Mouse (Mus musculus) gonadal fat pad, adult 2 months (tissue): ENCODE results near the gene Tcn2. TPM values are rescaled to one million over a fixed set of nuclear protein-coding genes. Genes with fewer than 3 reads are reported as not detected.
A peak's percentile ranks its signal among the peaks of the same experiment; 100 is the strongest.
"Not testable (repeated sequence)": the region's sequence is repeated elsewhere in the genome, so short reads cannot be mapped to it uniquely, and the experiment has no call there.

Experiments used
- DNase-seq: peaks from one replicate; pipeline ENCODE4 v3.0.0-alpha.2; 2012; ENCODE audit warnings: low read depth
- polyA plus RNA-seq: library from polyadenylated mRNA; depleted of rRNA; stranded (reverse); fragments of >200 nt; gene quantifications from 2 replicates; pipeline ENCODE4 v1.2.3, GENCODE M21; 2012; rRNA removed

Gene Tcn2
- polyA plus RNA-seq, result 151 and 176 TPM in 2 replicates

GRCm38 (mm10) chr11:3931511-3932211, at the start of gene Tcn2:
TSS of gene Tcn2 (minus strand) at chr11:3932159.
- peak; percentile 71 for DNase-seq

DNA sequence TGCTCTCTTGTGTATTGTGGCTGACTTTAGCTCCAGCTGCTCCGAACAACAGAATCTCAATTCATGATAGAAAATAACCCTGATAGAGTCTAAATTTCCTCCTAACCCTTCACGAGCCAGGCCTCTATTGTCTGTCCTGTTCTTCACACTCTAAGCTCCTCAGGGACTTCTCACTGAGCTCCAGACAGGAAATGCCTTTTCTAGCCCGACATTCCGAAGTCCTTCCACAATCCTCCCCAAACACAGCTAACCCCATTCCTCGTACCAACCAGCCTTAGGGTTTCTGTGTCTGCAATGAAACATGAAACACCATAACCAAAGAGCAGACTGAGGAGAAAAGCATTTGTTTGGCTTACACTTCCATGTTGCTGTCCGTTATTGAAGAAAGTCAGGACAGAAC, 49.6 kb upstream of the Tcn2 start:
- DNase-seq, result no peak

- no peak for DNase-seq
Measured at GRCm38 (mm10) chr11:3978421-3978820, 46.5 kb upstream of the Tcn2 start.

- no peak for DNase-seq
Measured at GRCm38 (mm10) chr11:3976678-3977077, 44.7 kb upstream of the Tcn2 start, which contains the start of gene 4930556J24Rik. TSS of gene 4930556J24Rik (minus strand) at chr11:3976778.

DNA sequence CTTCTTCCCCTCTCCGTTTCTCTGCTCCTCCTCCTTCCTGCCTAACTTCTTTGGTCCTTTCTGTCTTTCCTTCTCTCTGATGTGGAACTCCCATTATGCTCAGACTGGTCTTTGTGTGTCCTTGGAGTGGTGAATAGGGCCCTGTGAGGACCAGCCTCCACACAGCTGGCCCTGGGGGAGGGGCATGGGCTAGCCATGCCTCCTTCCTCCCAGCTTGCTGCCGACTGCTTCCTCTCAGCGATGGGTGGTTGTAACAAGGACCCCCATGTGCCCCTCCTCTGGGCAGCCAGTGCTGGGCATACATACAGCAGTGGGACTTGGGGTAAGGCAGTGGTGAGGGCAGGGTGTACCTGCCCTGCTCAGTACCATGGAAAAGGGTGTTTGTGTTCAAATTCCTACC, 42.4 kb upstream of the Tcn2 start:
- DNase-seq, result no peak

- DNase-seq, result no peak
Measured at GRCm38 (mm10) chr11:3973081-3973480, 41.1 kb upstream of the Tcn2 start.

DNA sequence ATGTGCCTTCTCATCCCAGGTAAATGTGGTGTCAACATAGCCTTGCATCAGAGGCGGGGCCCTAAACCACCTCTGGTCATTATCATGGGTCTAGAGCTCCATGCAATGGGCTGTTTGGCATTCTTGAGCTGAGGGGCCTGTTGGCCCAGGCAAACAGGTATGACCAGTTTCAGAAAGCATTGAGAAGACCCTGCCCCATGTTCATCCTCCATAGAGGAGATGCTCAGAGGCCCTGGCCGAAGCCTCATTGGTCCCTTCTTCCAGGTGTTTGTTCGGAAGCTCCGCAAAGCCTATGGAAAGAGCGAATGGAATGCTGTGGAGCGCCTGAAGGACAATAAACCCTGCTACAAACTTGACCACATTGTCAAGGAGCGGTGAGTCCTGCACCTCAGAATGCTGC, 38.4 kb upstream of the Tcn2 start:
- DNase-seq, result no peak

- no peak for DNase-seq
Measured at GRCm38 (mm10) chr11:3969837-3970236, 37.9 kb upstream of the Tcn2 start.

DNA sequence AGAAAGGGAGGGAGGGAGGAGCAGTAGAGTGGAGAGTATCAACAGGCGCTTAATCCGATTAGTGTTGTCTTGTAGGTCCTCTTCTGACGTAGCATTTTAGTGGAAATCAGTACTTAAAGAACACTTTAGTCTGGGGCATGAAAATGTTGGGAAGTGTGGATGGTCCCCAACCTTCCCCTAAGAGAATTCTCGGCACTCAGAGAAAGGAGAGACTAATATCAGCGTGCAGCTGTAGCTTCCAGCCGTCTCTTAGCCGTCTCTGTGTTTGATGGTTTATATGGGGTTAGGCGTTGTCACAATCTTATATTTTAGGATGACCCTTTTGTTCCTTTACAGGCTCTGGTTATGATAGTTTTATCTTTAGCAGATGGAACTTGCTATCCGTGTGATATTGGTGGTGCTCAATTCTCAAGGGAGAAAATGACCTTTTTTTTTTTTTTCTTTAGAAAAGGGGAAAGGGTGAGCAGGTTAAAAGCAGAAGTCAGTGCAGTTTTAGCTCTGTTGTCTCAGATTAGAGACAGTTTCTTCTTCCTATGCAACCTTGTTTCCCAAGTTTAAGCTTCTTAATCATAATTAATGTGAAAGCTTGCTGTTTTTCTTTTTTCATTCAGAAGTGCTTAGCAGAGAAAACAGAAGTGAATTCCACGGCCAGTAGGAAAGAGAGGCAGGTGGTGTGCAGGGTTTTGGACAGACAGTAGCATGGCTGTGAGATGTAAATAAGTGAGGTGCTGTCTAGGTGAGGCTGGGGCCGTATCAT, 32.6 kb upstream of the Tcn2 start:
- DNase-seq, result no peak

DNA sequence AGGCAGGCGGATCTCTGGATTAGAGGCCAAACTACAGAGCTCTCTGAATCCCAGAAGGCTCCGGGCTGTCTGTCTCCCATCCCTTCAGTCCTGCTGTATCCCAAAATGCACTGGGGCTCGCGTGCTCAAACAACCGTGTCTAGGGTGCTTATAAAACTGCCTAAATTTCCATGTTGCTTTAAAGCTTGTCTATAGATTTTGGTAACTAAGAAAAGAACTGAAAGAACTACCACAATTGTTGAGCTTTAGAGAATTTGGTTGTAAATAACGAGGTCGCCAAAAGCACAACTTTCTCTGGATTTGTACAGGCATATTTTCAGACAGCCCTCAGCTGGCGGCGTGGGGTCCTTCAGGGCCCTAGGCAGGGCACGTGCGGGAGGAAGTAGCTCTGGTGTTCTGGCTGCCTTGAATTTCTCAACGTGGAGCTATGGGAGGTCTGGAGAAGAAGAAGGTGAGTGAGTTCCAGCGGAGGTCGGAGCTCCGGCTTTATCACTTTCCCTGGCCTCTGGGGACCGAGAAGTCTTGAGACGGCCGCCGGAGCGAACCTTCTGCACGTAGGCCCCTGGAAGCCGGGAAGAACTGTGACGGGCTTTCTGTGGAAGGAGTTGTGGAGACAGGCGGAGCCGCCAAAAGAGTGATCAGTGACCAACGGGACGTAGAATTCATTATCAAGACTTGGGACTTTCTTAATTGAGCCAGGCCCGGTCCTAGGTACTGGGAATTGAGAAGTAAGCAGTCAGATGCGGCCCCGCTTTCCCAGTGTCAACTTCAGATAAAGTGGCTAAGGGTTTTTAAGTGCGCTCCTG, 31.9 kb upstream of the Tcn2 start, which contains the start of gene Pes1:
Pes1 (plus strand) TSS at position 366 of the 806 bp plus-strand sequence.
- DNase-seq, result peak; percentile 45

DNA sequence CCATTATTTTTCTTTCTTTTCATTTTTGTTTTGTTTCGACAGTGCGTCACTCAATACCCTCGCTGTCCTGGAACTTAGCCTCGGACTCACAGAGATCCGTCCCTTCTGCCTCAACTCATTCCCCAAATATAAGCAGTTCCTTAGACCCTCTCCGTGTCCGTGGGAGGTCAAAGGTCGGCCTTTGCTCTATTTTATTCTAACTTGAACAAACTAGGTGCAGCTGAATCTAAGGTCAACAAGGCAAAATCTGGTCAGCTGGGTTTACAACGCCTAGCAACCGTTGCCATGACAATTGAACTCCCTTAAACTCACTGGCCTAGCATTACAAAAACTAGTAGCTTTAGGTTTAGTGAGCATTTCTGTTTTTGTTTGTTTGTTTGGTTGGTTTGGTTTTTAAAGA, 31.2 kb upstream of the Tcn2 start:
- DNase-seq, result no peak

DNA sequence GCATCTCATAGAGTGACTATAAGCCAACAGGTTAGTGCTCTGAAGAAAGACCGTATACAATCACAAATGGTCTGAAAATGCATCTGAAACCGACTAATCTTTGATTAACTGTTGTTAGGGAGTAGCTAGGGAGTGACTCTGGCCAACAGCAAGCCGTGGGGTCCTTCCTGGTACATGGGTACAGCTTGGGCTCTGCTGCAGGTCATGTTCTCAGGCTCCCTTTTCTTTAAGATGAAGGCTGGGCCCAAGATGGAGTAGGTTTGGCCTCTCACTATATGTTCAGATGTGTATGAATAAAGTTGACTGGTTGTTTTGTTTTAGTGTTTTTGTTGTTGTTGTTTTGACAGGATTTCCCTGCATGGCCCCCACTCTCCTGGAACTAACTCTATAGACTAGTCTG, 29.8 kb upstream of the Tcn2 start:
- no peak for DNase-seq

GRCm38 (mm10) chr11:3960901-3961300, 28.9 kb upstream of the Tcn2 start:
- no peak for DNase-seq

DNA sequence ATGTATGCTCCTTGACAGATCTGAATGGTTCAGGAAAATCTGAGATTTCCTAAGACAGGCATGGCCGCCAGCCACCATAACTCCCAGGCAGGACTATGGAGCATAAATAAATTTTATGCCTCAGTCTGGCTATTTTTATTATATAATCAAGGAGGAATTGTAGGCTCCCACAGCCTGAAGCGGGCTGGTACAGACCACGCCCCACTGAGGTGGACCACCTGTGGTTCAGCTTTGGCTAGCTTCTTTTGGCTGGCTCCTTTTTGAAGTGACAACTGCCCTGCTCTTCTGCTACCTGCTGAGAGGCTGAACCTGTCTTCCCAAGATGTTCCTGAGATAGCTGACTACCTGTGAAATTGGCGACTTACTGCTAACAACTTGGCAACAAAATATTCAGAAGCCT, 23.4 kb upstream of the Tcn2 start:
- DNase-seq, result not testable (repeated sequence)

GRCm38 (mm10) chr11:3954876-3955275, 22.9 kb upstream of the Tcn2 start:
- not testable (repeated sequence) for DNase-seq

DNA sequence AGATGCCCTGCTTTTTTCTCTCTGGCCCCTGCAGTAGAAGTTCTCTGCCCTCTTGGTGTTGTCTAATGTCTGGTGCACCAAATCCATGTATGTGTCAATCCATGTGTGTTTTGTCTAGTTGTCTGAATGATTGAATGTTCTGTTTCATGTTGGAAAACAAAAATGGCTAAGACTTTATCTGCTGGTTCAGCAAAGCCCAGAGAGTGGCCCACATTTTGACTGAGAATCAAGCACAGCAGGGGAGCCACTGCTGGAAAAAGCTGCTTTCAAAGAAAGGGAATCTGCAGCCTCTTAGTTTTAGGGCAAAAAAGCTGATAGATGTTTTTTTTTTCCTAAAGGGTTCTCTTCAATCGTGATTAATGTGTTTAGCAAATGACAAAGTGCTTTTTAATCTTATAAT, 14.4 kb upstream of the Tcn2 start:
- no peak for DNase-seq

GRCm38 (mm10) chr11:3941371-3941770, 9.4 kb upstream of the Tcn2 start:
- DNase-seq, result no peak

DNA sequence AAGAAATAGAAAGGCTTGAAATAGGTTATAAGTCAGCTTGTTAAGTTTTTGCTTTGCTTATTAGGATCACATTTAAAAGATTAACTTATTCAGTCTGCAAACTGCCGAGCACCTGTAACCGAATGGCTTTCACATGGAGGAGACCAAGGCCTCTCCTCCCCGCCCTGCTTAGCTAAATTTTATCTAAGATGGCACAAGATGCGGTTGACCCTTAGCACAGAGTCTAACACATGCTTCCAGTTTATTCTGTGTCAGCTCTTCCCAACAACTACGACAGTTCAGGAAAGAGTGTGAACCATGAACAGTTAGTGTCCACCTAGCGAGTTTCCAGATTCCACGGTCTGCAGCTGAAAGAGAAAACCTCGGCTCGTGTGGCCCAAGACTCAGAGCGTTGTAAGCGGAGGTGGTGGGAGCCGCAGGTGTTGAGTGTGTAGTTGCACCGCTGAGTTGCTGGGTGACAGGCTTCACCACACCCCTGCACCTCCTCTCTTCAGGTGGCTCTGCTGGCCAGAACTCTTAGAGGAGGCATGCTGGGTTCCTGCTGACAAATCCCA, 5.4 kb upstream of the Tcn2 start:
- DNase-seq, result no peak

DNA sequence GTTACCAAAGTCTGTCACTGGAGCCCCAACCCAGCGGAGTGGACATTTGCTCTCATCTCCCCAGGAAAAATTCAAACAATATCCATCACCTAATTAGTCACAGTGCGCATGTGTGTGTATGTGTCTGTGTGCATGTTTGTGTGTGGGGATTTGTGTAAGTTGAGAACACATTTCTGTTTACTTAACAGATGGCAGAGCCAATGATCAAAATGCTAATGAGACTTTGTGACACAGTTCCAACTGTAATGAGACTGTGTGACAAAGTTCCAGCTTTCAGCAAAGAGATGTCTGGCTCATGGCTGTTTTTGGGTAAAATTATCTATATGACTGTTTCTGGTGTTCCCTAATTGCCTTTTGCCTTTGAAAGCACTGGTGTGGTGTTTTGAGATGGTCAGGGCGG, 4.4 kb upstream of the Tcn2 start:
- DNase-seq, result no peak

DNA sequence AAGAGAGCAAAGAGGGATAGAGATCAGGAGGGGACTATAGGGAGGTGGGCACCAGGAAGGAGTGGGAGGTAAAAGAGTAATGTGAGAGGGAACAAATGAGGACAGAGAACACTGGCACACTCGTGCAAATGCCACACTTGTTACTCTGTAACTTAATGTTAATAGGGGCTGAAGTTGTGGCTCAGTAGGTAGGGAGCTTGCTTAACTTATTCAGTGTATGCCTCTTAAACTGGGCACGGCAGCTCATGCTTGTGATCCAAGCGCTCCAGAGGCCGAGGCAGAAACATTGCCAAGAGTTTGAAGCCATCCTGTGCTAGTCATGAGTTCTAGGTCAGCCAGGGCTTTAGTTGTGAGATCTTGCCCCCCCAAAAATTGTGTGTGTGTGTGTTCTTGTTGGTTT, 3.2 kb upstream of the Tcn2 start:
- no peak for DNase-seq

GRCm38 (mm10) chr11:3933756-3934285, 1.9 kb upstream of the Tcn2 start:
- DNase-seq, result no peak

GRCm38 (mm10) chr11:3930931-3931330, 1.0 kb downstream of the Tcn2 start:
- no peak for DNase-seq
